Mouse (Mus musculus) cerebral cortex, adult 2 months (tissue): Measurements from ENCODE around the gene H2-Oa.

Experiments
- WGBS: fragments of 180-500 bp; shearing (Covaris S2); methylation state at CpG from one replicate; pipeline ENCODE4 v1.1.7; 2018; 5-methylcytosine and 5-hydroxymethylcytosine counted together

The H2-Oa gene

GRCm38 (mm10) chr17:34092197-34092875 lies at the start of gene H2-Oa:
Gene H2-Oa (plus strand): TSS chr17:34092340.
- WGBS, result 58% methylated on average over 11 of the region's 11 CpGs

DNA sequence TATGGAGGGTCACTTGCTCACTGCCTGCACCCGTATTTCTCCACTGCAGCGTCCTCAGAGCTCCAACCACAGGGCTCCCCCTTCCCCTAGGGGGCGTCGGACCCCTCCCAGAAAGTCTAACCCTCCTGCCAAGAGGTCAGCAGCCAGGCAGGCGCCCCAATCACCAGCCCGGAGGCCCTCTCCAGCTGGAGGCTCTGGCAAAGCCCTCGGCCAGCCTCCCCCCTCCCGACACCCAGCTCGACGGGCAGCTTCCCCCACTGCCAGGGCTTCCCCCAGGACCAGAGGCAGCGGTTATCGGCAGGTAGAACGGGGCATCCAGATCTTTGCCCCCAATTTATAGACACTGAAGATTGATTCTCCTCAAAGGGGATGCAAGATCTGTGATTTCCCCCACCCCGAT lies 46.2 kb upstream of the H2-Oa start:
- WGBS, result 84% methylated on average over 14 of the region's 14 CpGs

DNA sequence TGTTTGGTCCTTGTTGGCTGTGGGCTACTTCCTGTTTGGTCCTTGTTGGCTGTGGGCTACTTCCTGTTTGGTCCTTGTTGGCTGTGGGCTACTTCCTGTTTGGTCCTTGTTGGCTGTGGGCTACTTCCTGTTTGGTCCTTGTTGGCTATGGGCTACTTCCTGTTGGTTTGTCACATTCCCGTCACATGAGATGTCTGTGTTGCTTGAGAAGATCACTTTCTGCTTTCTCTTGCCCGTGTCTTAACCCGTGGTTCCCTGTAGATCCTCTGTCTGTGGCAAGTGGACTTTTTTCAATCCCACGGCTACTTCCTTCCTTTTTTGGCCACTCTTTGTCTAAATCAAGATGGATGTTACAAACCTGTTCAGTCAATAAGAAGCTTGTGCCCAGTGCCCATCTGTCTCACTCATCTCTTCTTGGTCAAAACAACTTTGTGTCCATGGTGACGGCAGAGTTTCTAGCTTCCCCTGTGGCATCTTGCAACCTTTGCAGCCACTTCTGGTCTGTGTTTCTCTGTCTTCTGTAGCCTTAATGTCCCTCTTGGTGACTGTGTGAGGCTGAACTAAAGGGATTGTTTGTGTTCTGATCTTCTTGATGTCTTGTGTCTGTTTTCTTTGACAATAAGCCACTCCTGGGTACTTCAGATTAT lies 44.6 kb upstream of the H2-Oa start:
- 83% methylated on average over 5 of the region's 5 CpGs for WGBS

DNA sequence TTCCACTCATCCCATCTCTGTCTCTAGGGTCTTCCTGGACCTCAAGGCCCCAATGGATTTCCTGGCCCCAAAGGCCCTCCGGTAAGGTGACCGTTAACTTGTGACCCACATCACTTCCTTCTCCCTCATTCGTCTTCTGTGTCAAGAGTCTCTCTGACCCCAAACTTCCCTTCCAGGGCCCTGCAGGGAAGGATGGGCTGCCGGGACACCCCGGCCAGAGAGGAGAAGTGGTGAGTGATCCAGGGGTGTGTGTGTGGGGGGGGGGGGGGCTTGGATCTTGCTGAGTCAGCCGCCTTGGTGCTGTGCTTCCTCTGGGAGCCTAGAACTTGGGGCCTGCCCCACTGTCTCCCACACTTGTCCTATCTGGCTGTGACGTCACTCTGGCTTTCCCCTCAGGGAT lies 34.9 kb upstream of the H2-Oa start:
- 79% methylated on average over 7 of the region's 7 CpGs for WGBS

DNA sequence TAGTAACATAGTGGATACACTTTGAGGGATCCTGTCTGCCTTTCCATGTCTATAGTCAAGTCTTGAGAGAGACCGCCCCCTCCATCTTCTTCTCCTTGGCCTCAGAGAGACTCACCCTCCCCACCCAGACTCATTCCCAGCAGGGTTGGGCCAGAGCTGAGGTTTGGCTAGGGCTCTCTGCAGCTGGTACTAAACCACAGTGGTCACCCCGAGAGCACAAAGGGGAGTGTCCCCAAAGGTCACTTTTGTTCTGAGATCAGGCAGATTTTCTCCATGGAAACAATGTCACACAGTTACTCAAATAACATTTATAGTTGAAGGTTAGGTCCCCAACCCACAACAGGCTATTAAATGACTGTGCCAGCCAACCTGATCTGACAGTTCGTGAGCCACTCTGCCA lies 23.3 kb upstream of the H2-Oa start:
- WGBS, result 65% methylated on average over 3 of the region's 3 CpGs

GRCm38 (mm10) chr17:34072091-34072490 lies 20.0 kb upstream of the H2-Oa start:
- WGBS, result 90% methylated on average over 5 of the region's 5 CpGs

- WGBS, result 40% methylated on average over 7 of the region's 7 CpGs
Observed at GRCm38 (mm10) chr17:34075271-34075670, 16.9 kb upstream of the H2-Oa start.

GRCm38 (mm10) chr17:34077549-34077948 lies 14.6 kb upstream of the H2-Oa start:
- under 1% methylated on average over 9 of the region's 9 CpGs for WGBS

GRCm38 (mm10) chr17:34078148-34078547 lies 14.0 kb upstream of the H2-Oa start:
- 51% methylated on average over 4 of the region's 4 CpGs for WGBS

GRCm38 (mm10) chr17:34079002-34079401 lies 13.1 kb upstream of the H2-Oa start:
- WGBS, result 93% methylated on average over 11 of the region's 11 CpGs

DNA sequence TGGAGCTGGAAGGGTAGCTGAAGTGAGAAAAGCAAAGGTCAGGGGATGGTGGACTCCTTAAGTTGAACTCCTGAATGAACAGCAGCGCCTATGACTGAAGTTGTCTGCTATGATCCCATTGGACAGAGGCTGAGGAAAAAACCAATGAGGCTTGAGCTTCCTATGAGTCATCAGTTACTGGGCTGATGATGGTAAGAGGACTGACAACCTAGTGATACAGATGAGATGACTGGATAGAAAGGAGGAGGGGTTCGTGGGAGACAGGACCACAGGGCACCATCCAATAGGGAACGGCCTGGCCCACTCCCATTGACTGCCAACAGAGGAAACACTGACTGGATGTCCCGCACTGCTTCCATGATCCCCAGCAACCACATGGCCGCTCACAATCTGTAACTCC lies 12.5 kb upstream of the H2-Oa start:
- 12% methylated on average over 5 of the region's 5 CpGs for WGBS

DNA sequence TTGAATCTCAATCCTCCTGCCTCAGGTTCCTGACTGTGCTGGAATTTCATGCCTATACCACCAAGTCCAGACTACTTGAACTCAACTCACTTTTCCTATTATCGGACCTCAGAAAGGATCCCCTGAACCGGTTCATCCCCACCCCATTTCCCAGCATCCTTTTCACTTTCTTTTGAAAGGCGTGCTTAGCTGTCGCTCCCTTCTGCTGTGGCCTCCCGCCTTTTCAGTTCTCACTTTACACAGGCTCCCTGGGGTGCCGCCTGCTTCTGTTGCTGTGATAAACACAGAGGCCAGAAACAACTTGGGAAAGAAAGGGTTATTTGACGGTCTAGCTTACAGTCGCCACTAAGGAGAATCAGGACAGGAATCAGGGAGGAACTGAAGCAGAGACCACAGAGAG lies 9.0 kb upstream of the H2-Oa start:
- WGBS, result 22% methylated on average over 8 of the region's 8 CpGs

DNA sequence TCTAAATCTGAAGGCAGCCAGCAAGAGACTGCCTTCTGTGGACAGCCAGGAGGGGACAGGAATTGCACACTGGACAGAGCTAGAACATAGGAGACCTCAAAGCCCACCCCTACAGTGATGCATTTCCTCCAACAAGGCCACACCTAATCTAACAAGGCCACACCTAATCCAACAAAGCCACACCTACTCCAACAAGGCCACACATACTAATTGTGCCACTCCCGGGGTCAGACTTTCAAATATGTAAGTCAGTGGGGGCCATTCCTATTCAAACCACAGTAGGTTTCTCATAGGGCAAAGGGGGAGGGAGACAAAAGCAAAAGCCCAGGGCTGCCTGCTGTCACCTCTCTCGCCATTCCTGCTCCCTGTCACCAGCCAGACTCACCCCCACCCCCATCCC lies 4.8 kb upstream of the H2-Oa start:
- 82% methylated on average over 2 of the region's 2 CpGs for WGBS

DNA sequence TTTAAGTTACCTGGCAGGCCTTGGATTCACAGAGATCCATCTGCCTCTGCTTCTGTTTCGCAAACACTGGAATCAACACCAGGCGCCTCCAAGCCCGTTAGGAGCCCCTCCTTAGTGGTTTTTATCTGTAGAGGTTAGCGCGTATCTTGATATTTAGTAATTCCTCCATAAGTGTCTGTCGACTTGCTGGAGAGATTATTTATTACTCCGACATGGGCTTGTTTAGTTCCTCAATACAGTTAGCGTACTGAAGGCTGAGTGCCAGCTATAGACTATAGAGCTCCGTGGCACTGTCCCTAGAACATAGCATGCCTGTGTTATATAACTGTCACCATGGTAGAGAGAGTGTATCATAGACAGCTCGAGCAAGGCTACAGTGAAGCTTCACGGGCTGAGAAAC lies 4.0 kb upstream of the H2-Oa start:
- 75% methylated on average over 11 of the region's 11 CpGs for WGBS

GRCm38 (mm10) chr17:34090923-34091322 lies 1.2 kb upstream of the H2-Oa start:
- 57% methylated on average over 7 of the region's 7 CpGs for WGBS

GRCm38 (mm10) chr17:34093199-34093874 lies 1.2 kb downstream of the H2-Oa start:
- 51% methylated on average over 7 of the region's 7 CpGs for WGBS

- 88% methylated on average over 27 of the region's 27 CpGs for whole genome bisulfite sequencing
Observed at GRCm38 (mm10) chr17:34094283-34095035, 2.3 kb downstream of the H2-Oa start.

DNA sequence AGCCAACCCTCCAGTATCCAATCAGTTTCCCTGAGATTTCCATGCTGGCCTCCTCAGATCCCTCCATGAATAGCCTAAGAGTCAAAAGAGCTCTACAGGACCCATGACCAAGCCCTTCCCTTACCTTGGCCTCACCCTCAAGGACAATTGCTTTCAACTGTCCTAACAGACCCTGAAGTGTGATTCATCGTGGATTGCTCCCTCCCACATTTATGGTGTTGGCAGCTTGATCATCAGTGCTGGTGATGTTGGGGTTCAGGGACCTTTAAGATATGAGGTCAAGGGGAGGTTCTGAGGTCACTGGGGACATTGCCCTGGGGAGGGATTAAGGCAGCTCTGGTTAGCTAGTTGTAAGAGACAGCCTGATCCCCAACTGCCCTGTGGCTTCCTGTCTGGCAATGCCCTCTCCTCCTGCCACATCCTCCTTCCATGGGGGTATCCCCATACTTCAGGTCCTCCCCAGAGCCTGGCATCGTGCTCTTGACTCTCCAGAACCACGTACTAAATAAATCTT lies 4.4 kb downstream of the H2-Oa start:
- WGBS, result 86% methylated on average over 3 of the region's 3 CpGs

- 66% methylated on average over 5 of the region's 5 CpGs for WGBS
Observed at GRCm38 (mm10) chr17:34097272-34097671, 5.1 kb downstream of the H2-Oa start.

DNA sequence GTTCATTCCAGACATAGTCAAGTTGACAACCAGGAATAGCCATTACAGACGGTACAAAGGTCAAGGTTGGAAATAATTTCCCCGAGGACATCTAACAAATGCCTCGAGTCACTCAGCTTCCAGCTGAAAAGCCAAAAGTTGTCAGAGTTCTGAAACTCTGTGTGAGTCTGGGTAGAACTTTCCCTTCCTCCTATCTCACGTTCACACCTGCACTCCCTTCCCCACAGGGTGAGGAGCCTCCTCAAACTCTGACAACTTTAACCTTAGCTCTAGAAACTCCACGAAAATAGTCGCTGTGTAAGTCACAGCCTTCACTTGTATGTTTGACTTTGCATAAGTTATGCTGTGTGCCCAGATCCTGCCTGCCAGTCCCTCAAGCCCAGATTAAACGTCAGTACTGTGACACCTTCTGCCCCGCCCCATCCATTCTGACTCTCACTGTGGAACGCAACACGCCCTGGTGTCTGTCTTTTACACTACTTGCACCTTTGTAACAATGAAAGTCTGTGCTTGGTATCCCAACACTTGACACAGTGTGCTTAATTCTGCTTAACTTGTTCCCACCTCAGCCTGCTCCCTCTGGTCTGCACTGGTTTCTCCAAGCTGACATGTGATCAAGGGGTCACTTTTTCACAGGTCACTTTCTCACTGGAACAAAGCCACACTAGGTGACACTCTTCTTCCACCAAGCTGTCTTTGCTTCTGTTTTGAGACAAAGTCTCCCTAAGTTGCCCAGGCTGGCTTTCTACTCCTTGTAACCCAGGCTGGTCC lies 6.8 kb downstream of the H2-Oa start:
- 72% methylated on average over 10 of the region's 10 CpGs for WGBS

GRCm38 (mm10) chr17:34099531-34099930 lies 7.4 kb downstream of the H2-Oa start:
- whole genome bisulfite sequencing, result 43% methylated on average over 5 of the region's 5 CpGs
